Mouse (Mus musculus) kidney, embryonic 15.5 days (tissue): Measurements from ENCODE around the gene Gng2. TPM values are rescaled to one million over a fixed set of nuclear protein-coding genes. Genes with fewer than 3 reads are reported as not detected.
"Not testable (repeated sequence)": the region's sequence is repeated elsewhere in the genome, so short reads cannot be mapped to it uniquely, and the experiment has no call there.

Experiments
- ATAC-seq: fragments of 200-750 bp; cut with Nextera tagmentation; replicated peaks from 2 replicates; pipeline ENCODE4 v1.8.0; 2017; ENCODE audit warnings: moderate TSS enrichment; ENCODE audit not compliant: low FRiP score
- H3K27ac ChIP-seq: fragments of 300-500 bp; sonication (generic); 2 replicates; pipeline ENCODE4 v1.5.1; 2015; ENCODE audit warnings: mild to moderate bottlenecking, inconsistent platforms
- H3K27me3 ChIP-seq: fragments of 300-500 bp; sonication (generic); 2 replicates; pipeline ENCODE4 v1.6.1; 2015; ENCODE audit warnings: inconsistent platforms
- H3K36me3 ChIP-seq: fragments of 300-500 bp; sonication (generic); 2 replicates; pipeline ENCODE4 v1.6.1; 2015; ENCODE audit warnings: inconsistent platforms
- H3K4me1 ChIP-seq: fragments of 300-500 bp; sonication (generic); 2 replicates; pipeline ENCODE4 v1.6.1; 2015; ENCODE audit warnings: inconsistent platforms
- H3K4me2 ChIP-seq: fragments of 300-500 bp; sonication (generic); 2 replicates; pipeline ENCODE4 v1.6.1; 2015; ENCODE audit warnings: moderate library complexity, mild to moderate bottlenecking, inconsistent platforms
- H3K4me3 ChIP-seq: fragments of 300-500 bp; sonication (generic); replicated peaks from 2 replicates; pipeline ENCODE4 v1.5.1; 2015; ENCODE audit warnings: mild to moderate bottlenecking, inconsistent platforms
- H3K9ac ChIP-seq: fragments of 300-500 bp; sonication (generic); 2 replicates; pipeline ENCODE4 v1.6.1; 2015; ENCODE audit warnings: mild to moderate bottlenecking, inconsistent platforms
- H3K9me3 ChIP-seq: fragments of 300-500 bp; sonication (generic); replicated peaks from 2 replicates; pipeline ENCODE4 v1.6.1; 2016; ENCODE audit warnings: inconsistent platforms
- WGBS: fragments of 180-500 bp; shearing (Covaris S2); methylation state at CpG from one replicate; pipeline ENCODE4 v1.1.7; 2015; ENCODE audit warnings: mixed read lengths; 5-methylcytosine and 5-hydroxymethylcytosine counted together
- polyA plus RNA-seq: library from polyadenylated mRNA; unstranded; fragments of >200 nt; fragmentation: Nextera tagmentation; extraction: Ambion mirVana; gene quantifications from 2 replicates; pipeline ENCODE4 v1.2.1, GENCODE M21; 2015

Gng2 gene
- polyA plus RNA-seq, 1 experiment from 2014 or later: 56.5 TPM

DNA sequence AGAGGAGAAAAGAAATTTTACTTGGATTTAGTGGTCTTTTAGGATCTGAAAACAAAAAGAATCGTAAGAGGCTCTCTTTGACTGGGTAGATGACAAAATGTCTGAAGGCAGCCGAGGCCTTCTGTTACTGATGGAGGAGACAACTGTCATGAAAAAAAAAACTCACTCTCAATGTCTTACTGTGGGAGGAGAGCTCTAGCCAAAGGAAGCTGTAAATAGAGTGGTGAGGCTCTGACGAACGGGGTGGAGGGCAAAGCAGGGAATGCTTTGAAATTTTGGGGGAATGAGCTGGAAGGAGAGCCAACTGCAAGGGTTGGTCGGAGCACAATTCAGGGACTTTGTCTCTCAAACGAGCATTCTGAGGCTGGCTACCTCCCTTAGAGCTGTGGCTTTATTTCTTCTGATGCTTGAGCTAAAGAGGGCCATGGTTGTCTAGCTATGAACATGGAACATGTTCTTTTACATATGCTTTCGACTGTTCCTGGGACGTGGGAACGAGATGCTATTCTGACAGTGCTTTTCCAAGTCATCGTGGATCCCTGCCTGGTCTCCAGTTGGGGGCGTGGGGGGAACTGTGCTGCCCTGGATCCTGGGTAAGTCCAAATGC is 103.1 kb downstream of the Gng2 start:
- Histone ChIP-seq H3K27me3 (no peaks in the 10 kb centered on the region), H3K9ac (no peak overlapping the region), H3K36me3 (peaks cover 4% of the 10 kb centered on the region; the same call in 1 of the 2 replicates), H3K9me3 (no peaks in the 10 kb centered on the region), H3K27ac (no peak overlapping the region), H3K4me3 (no peak overlapping the region), H3K4me1 (no peaks in the 10 kb centered on the region), H3K4me2 (no peak overlapping the region)
- ATAC-seq: no peak
- WGBS: 61% methylated on average over 11 of the region's 11 CpGs

DNA sequence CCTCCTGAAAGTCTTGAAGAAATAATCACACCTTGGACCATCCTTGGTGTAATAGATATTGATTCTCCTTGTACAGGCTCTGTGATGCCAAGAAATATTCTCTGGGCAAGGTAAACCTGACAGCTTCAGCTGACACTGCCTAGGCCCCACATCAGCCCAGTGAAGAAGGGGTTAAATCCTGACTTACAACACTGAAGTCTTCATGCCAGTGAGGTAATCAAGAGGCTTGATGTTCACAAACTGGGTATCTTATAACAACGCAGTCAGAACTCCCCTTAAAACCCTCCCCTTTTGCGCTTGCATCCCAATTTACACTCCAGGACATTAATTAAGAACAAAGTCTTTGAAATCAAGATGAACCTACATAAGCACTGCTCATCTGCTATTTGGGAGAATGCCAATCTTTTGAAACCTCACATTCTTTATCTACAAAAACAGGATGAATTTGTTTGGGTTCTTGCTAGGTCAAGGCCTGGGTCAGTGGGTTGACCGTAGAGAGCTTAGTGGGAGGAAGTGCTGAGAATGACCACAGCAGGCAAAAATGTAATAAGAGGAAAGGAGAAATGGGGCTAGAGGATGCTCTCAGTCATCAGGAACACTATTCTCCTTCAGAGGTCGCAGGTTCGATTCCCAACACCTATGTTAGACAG is 110.0 kb downstream of the Gng2 start:
- WGBS: 34% methylated on average over 5 of the region's 5 CpGs
- Histone ChIP-seq H3K9ac (no peak overlapping the region), H3K4me1 (peaks cover 12% of the 10 kb centered on the region), H3K36me3 (no peaks in the 10 kb centered on the region), H3K27ac (no peak overlapping the region), H3K4me2 (no peak overlapping the region), H3K9me3 (no peaks in the 10 kb centered on the region), H3K4me3 (no peak overlapping the region), H3K27me3 (no peaks in the 10 kb centered on the region)
- ATAC-seq: peak; percentile 80

DNA sequence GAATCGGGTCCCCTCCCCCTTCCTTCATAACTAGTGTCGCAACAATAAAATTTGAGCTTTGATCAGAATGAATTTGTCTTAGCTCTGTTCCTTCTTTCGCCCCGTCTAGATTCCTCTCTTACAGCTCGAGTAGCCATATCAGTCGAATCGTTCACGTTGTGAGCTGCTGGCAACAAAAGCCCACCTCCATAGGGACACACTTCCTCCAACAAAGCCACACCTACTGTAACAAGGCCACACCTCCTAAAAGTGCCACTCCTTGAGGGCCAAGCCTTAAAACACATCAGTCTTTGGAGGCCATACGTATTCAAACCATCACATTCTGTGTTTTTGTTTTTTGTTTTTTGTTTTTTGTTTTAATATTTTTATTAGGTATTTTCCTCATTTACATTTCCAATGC is 112.3 kb downstream of the Gng2 start:
- 88% methylated on average over 9 of the region's 9 CpGs for WGBS

DNA sequence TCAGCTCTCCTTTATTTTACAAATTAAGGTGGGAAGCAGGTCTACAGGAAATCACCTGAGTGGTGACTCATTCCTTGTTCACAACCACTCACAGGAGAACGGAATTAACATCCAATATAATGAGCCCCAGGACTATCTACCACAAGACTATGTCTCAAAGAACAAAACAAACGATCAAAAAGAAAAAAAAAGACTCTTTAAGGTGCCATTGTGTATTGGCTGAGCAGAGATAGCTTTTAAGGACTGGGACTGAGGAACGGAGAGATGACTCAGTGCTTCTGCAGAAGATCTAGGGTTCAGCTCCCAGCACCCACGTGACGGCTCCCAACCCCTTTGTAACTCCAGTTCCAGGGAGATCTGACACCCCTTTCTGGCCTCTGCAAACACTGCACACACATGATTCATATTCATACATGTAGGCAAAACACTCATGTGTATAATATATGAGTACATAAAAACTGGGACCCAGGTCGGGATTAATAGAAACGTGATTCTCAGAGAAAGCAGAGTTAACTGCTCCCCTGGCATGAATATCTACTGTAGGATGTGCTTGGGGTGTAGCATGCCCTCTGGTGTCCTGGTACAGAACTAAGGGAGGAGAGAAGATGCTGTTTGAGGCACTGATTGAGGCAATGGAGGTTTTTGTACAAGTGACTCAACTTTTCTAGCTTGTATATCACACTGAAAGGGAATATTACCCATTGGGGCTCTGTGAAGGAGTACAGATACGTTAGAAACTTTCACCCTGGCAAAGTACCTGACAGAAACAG is 115.9 kb downstream of the Gng2 start:
- no peak overlapping the region for H3K9ac ChIP-seq
- ATAC-seq: no peak
- no peaks in the 10 kb centered on the region for H3K36me3 ChIP-seq
- no peaks in the 10 kb centered on the region for H3K9me3 ChIP-seq
- no peaks in the 10 kb centered on the region for H3K4me1 ChIP-seq
- no peaks in the 10 kb centered on the region for H3K27me3 ChIP-seq
- no peak overlapping the region for H3K4me2 ChIP-seq
- H3K4me3 ChIP-seq: no peak overlapping the region
- WGBS: 82% methylated on average over 8 of the region's 8 CpGs
- H3K27ac ChIP-seq: no peak overlapping the region

More for the DNA sequence above, 112.3 kb downstream of the Gng2 start:
- peaks cover 12% of the 10 kb centered on the region for H3K4me1 ChIP-seq
- ATAC-seq, H3K9me3 ChIP-seq, H3K9ac ChIP-seq, H3K27ac ChIP-seq, H3K27me3 ChIP-seq, H3K4me2 ChIP-seq, H3K4me3 ChIP-seq, H3K36me3 ChIP-seq: not testable (repeated sequence)

DNA sequence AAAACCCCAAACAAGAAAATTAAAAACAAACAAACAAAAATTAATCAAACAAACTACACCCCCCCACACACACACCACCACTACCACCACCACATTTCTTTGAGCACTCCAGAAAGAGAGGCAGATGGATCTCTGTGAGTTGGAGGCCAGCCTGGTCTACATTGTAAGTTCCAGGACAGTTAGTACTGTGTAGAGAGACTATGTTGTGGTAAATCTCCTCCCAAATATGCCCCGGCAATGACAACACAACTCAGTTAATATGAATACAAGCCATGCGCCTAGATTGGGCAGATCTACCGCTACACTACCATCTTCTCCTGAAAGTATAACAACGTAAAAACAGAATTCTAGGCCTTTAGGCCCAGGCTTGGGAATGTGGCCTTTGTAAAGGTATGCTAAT is 117.1 kb downstream of the Gng2 start:
- Histone ChIP-seq H3K4me3 (no peak overlapping the region), H3K36me3 (no peaks in the 10 kb centered on the region), H3K4me2 (no peak overlapping the region), H3K9ac (no peak overlapping the region), H3K4me1 (no peaks in the 10 kb centered on the region), H3K9me3 (no peaks in the 10 kb centered on the region), H3K27ac (no peak overlapping the region), H3K27me3 (no peaks in the 10 kb centered on the region)
- ATAC-seq: no peak
- 95% methylated on average over 4 of the region's 4 CpGs for WGBS

DNA sequence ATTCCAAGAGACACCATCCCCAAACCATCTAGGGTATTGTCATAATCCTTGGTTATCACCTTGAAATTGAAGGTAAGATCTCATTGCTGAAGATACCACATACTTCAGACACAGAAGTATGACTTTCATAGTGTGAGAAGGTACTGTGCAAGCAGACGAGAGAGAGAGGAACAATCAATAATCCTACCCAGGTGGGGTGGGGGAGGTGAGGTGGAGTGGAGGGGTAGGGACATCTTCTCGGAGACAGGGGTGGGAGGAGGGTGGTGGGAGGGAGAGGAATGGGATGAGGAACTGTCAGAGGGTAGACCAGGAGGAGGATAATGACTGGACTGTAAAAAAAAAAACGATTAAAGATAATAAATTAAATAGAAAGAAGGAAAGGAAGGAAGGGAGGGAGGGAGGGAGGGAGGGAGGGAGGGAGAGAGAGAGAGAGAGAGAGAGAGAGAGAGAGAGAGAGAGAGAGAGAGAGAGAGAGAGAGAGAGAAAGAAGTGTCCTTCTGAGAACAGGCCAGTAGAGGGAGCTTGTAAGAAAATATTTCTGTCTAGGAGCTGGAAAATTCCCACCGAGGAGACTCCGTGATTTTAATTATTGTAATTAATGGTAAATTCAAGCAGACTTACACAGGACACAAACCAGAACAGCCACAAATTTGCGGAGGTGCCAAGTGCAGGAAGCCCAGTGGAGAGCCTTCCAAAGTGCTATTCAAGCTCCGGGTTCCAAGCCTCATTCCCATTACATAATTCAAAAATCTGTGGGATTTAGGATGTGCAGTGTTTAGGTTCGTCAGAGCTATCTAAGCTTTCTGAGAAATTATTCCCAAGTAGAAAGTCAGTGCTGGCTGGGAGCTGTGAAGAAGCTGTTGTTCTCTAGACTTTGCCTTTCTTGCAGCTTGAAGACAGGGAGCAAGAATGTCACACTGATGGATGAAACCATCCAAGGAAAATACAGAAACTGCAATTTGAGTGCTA is 118.3 kb downstream of the Gng2 start:
- no peaks in the 10 kb centered on the region for H3K36me3 ChIP-seq
- no peak overlapping the region for H3K4me3 ChIP-seq
- no peak for ATAC-seq
- H3K9ac ChIP-seq: no peak overlapping the region
- no peak overlapping the region for H3K27ac ChIP-seq
- H3K4me1 ChIP-seq: no peaks in the 10 kb centered on the region
- H3K27me3 ChIP-seq: no peaks in the 10 kb centered on the region
- 42% methylated on average over 8 of the region's 8 CpGs for WGBS
- no peaks in the 10 kb centered on the region for H3K9me3 ChIP-seq
- no peak overlapping the region for H3K4me2 ChIP-seq

DNA sequence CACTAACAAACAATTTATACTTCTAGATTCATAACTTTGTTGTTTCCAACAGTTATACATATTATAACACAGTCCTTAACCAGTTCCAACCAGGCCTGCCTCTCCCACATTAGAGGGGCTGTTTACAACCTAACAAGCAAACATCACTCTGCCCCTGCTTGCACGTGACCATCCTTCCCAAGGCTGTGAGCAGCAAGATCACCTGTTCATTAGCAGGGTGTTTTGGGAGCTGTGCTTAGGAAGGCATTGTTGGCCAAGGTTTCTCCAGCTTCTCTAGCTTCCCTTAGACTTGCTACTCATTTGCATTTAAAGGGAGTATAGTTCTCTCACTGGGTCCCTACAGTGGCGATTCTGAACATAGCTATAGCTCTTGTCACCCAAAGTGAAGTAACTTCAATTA is 119.1 kb downstream of the Gng2 start:
- WGBS: 82% methylated on average over 2 of the region's 2 CpGs
- Histone ChIP-seq H3K9me3 (no peaks in the 10 kb centered on the region), H3K9ac (no peak overlapping the region), H3K4me1 (no peaks in the 10 kb centered on the region), H3K4me3 (no peak overlapping the region), H3K27ac (no peak overlapping the region), H3K4me2 (no peak overlapping the region), H3K27me3 (no peaks in the 10 kb centered on the region), H3K36me3 (no peaks in the 10 kb centered on the region)
- ATAC-seq: no peak

DNA sequence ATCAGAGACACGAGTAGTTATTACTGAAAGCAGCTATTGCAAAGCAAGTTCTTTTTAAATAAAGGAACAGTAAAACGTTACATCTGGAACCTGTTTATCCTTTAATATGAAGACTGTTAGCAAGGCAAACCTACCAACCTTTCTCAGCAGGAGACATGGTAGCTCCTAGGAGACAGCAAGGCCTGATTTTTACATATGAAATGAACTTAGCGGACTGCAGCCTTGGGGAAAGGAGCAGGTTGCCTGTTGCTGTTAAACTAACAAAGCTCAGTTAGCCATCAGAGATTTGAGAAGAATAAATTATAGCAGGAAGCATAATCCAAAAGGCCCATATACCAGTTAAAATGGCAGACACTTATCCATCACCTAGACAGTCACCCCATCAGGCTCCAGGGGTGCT is 124.0 kb downstream of the Gng2 start:
- Histone ChIP-seq H3K27me3 (no peaks in the 10 kb centered on the region), H3K4me1 (no peaks in the 10 kb centered on the region), H3K9me3 (no peaks in the 10 kb centered on the region), H3K9ac (no peak overlapping the region), H3K4me3 (no peak overlapping the region), H3K36me3 (no peaks in the 10 kb centered on the region), H3K27ac (no peak overlapping the region), H3K4me2 (no peak overlapping the region)
- WGBS: 61% methylated on average over 3 of the region's 3 CpGs
- no peak for ATAC-seq

DNA sequence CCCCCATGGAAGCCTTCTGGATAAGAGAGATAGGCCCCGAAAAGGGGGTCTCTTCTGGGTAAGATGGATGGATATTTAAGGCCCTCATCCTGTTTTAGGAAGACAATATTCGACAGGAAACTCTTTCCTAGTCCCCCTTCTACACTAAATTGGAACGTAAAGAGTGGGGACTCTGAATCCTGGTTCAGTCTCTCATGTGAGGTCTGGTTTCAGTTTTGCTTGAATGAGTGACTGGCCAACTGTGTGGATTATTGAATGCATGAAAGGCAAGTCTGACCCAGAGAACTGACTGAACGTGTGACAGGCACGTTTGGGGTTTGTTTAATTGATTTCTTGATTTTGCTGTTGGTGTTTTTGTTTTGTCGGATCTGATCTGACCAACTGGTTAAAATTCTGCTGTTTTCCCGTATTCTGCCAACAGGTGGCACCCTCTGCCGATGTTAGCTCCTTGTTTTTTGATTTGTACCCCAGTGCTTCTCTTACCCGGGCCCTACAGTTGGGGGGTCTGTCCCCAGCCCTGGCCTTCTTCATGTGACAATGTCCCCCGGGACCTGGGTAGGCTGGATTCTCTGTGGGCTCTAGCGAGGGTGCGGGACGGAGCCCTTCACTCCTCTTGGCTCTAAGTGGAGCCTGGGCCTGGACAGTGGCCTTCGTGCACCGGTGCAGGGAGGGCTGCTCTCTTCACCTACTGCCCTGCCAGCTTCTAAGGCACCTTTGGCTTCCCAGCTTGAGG is 137.7 kb downstream of the Gng2 start:
- 21% methylated on average over 15 of the region's 15 CpGs for WGBS
- peak overlapping the region; percentile 54 for H3K4me2 ChIP-seq
- peak; percentile 66 for ATAC-seq
- peak overlapping the region; percentile 11 for H3K4me3 ChIP-seq
- H3K27me3 ChIP-seq: peaks cover 5% of the 10 kb centered on the region; the same call in 1 of the 2 replicates
- H3K9me3 ChIP-seq: no peaks in the 10 kb centered on the region
- peaks cover 4% of the 10 kb centered on the region; the same call in 1 of the 2 replicates for H3K4me1 ChIP-seq
- H3K27ac ChIP-seq: no peak overlapping the region
- H3K9ac ChIP-seq: 0 out of 2 replicates have a peak overlapping the region, but pooled peaks have one; percentile 40
- H3K36me3 ChIP-seq: no peaks in the 10 kb centered on the region

DNA sequence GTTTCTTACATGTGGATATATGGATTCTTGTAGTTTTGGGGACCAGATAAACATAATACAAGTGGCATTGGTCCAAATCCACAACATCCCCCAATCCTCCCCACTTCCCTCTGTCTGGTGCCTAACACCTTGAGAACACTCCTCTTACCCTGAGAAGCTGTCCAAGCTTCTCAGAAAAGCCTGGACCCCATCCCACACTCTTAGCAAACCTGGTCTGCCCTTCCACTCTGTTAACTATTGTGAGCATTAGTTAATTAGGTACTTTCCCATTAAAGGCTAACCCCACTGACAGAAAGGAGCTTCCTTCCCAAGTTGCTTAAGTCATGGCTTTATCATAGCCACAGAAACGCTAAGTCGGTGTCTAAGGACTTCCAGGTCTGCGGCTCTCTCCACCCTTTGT is 141.1 kb downstream of the Gng2 start:
- 85% methylated on average over 3 of the region's 3 CpGs for WGBS
- no peak overlapping the region for H3K4me2 ChIP-seq
- H3K36me3 ChIP-seq: no peaks in the 10 kb centered on the region
- 0 out of 2 replicates have a peak, but pooled peaks have one; percentile 52 for ATAC-seq
- no peaks in the 10 kb centered on the region for H3K9me3 ChIP-seq
- no peak overlapping the region for H3K4me3 ChIP-seq
- H3K27ac ChIP-seq: no peak overlapping the region
- no peak overlapping the region for H3K9ac ChIP-seq
- H3K4me1 ChIP-seq: peaks cover 4% of the 10 kb centered on the region; the same call in 1 of the 2 replicates
- H3K27me3 ChIP-seq: peaks cover 5% of the 10 kb centered on the region; the same call in 1 of the 2 replicates

DNA sequence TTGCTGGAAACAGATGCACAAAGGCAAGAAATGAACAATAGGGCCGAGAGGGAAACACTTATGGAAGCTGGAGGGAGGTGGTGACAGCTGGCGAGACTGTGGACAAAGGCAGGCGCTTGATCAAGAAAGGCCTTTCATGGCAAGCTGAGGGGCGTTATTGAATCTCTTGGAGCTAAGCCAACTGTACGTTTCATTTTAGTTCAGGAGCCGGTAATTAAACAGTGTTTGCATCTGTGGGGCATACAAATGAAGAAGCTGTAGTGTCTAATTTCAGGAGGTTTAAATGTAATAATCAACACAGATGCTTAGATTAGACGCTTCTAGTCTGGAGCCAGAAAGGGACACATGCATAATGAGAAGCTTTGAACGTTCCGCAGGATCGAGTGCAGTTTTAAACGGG is 151.9 kb downstream of the Gng2 start:
- Histone ChIP-seq H3K4me1 (peaks cover 15% of the 10 kb centered on the region), H3K36me3 (peaks cover 13% of the 10 kb centered on the region), H3K9me3 (no peaks in the 10 kb centered on the region), H3K9ac (no peak overlapping the region), H3K27ac (no peak overlapping the region), H3K27me3 (peaks cover 14% of the 10 kb centered on the region; the same call in 1 of the 2 replicates), H3K4me2 (no peak overlapping the region), H3K4me3 (no peak overlapping the region)
- WGBS: 79% methylated on average over 11 of the region's 11 CpGs
- no peak for ATAC-seq
